Mouse (Mus musculus): ENCODE results near the gene Surf4.
"Not testable (repeated sequence)": the region's sequence is repeated elsewhere in the genome, so short reads cannot be mapped to it uniquely, and the experiment has no call there.

Gene Surf4

GRCm38 (mm10) chr2:26902467-26903220, 31.1 kb downstream of the Surf4 start, which contains the start of gene Surf6:
Gene Surf6 (minus strand): TSS chr2:26902879.
- peak; percentile 91 for DNase-seq (ENCODE audit: low read depth)

GRCm38 (mm10) chr2:26901834-26902400, 31.8 kb downstream of the Surf4 start:
- DNase-seq (ENCODE audit: low read depth), result no peak

GRCm38 (mm10) chr2:26900731-26901130, 33.0 kb downstream of the Surf4 start:
- DNase-seq (ENCODE audit: low read depth), result no peak

- no peak for DNase-seq (ENCODE audit: low read depth)
Measured at GRCm38 (mm10) chr2:26895898-26896297, 37.8 kb downstream of the Surf4 start.

GRCm38 (mm10) chr2:26886170-26886569, 47.6 kb downstream of the Surf4 start:
- not testable (repeated sequence) for DNase-seq (ENCODE audit: low read depth)

- DNase-seq (ENCODE audit: low read depth), result not testable (repeated sequence)
Measured at GRCm38 (mm10) chr2:26885541-26885940, 48.2 kb downstream of the Surf4 start.

GRCm38 (mm10) chr2:26878571-26878970, 55.2 kb downstream of the Surf4 start:
- no peak for DNase-seq (ENCODE audit: low read depth)

- DNase-seq (ENCODE audit: low read depth), result no peak
Measured at GRCm38 (mm10) chr2:26870666-26871065, 63.1 kb downstream of the Surf4 start.
